Mouse (Mus musculus) B cell, adult 67 days (primary cell): ENCODE data around the gene Pom121. TPM values are rescaled to one million over a fixed set of nuclear protein-coding genes. Genes with fewer than 3 reads are reported as not detected.

ENCODE experiments used
- total RNA-seq, 2 experiments: library from RNA; stranded (reverse); gene quantifications; 4 replicates each; pipeline ENCODE4 v1.2.4; 2023

Gene Pom121
- total RNA-seq, result 10 to 100 TPM; 60.5 to 62.3 TPM

DNA sequence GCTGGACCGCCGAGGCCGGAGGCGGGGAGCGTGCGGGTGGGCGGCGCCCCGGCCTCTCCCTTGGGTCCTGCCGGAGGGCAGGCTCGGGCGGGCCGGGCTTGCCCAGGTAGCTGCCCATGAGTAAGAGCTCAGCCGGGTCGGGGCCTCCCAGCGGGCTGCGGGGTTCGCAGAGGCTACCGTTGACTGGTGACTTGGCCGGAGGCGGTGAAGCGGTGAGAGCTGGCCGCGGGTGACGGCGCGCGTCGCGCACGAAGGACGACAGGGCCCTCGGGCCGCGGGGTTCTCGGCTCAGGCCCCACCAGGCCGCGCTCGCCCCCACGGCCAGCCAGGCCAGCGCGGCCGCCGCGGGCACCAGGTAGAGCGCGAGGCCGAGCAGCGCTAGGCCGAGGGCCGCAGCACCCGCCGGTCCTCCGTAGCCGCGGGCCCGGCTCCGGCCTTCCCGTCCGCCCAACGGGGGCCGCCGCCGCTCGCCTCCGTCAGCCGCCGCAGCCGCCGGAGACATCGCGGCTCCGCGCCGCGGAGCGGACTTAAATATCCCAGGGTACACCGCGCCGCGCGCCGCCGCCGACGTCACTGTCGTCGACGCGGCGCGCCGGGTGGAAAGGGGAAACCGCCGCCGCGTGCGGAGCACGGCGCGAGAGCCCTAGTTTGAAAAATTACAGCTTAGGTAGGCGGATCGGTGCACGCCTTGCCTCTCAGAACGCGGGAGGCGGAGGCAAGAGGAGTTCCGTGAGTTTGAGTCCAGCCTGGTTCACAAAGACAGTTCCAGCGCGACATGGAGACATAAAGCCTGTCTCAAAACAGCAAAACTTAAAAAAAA is at the start of gene Pom121:
Gene Pom121, minus strand, starts transcription at position 543 of the 820 bp plus-strand sequence.

DNA sequence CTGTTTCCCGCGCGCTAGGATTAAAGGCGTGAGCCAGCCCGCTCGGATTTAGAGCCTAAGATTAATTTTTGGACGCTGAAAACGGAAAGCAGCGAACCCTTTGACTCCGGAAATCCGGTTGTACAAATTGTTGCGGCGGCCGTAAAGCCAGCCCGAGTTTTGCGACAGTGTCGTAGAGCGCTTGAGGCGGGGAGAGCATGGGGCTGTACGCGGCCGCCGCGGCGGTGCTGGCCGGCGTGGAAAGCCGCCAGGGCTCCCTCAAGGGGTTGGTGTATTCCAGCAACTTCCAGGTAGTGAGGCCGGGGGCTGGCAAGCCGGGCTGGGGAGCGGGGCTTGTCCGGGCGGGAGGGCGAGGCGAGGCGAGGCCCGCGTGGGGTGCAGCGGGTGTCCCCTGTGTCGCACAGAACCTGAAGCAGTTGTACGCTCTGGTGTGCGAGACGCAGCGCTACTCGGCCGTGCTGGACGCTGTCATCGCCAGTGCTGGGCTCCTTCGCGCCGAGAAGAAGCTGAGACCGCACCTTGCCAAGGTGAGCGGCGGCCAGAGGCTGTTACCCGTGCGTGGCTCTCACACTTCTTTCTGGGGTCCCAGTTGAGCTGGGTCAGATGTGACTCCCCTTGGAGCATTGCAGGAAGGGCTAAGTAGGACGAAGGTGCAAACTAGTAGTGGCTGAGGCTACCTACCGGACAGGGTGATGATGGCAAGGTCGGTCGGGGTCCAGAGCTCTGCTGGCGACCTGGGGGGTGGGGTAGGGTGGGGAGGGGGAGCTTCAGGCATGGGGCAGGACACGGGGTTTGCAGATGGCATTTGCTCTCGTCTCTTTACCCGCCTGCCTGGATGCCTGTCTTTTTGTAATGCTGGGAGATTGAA is 24.3 kb downstream of the Pom121 start, which contains the start of gene Nsun5:
Gene Nsun5, plus strand, starts transcription at position 167 of the 868 bp plus-strand sequence.

DNA sequence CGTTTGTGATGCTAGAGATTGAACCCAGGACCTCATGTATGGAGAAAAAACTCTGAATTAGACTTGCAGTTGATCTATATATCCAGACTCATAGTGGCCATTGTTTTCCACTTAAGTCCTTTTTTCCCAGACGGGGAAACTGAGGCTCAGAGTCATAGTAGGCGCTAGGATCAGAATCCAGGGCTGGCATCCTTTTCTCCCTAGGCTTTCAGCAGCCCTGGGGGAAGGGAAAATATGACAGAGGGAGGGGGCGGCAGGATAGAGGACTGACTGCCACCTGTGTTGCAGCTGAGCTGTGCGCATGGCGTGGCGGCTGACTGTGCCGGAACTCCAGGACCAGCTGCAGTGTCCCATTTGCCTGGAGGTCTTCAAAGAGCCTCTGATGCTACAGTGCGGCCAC is 41.4 kb downstream of the Pom121 start, which contains the start of gene Trim50:
Gene Trim50, plus strand, starts transcription at position 301 of the 400 bp plus-strand sequence.

DNA sequence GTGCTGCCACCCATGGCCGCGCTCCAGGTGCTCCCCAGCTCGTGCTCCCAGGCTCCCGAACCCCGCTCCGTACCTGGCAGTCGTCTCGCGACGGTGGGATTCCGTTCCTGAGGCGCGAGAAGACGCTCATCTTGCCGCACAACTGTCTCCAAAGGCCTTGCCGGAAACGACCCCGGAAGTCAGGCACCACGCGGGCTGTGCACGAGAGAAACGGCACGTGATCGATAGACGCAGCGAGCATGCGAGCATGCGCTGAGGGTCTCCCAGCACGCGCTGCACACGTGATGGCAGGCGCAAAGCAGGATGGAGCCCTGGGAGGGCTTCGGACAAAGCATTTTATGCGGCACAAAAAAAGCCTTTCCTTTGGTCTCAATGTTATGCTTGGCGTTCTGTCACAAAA is 44.5 kb downstream of the Pom121 start, which contains the start of gene Fkbp6:
Gene Fkbp6, minus strand, starts transcription at position 183 of the 400 bp plus-strand sequence.

Other genes with a start within 250 kb of the Pom121 start
- gene Tbl2, start 244.9 kb downstream of the Pom121 start, total RNA-seq, result 10 to 100 TPM; 14.6 to 21.7 TPM
- 10 to 100 TPM; 65.6 to 69.8 TPM for gene Bcl7b, start 226.3 kb downstream of the Pom121 start, total RNA-seq
- 100 to 1,000 TPM; 120 TPM for gene Baz1b, start 207.3 kb downstream of the Pom121 start, total RNA-seq
- gene Fzd9, start 143.3 kb downstream of the Pom121 start, total RNA-seq, result under 1 TPM in 1 of 2 experiments, not detected in 1; 0.46 TPM
- gene Fkbp6, start 44.5 kb downstream of the Pom121 start, total RNA-seq, result under 1 TPM in 1 of 2 experiments, not detected in 1; 0.44 TPM
- not detected for gene Trim50, start 41.3 kb downstream of the Pom121 start, total RNA-seq
- 10 to 100 TPM; 40.3 to 51.3 TPM for gene Nsun5, start 24.6 kb downstream of the Pom121 start, total RNA-seq
- gene Hip1, start 150.6 kb upstream of the Pom121 start, total RNA-seq, result 10 to 100 TPM; 54.1 to 54.8 TPM
- not detected for gene Ccl26, start 169.0 kb upstream of the Pom121 start, total RNA-seq
- 1 to 10 TPM in 1 of 2 experiments, not detected in 1; 1.1 TPM for gene Ccl24, start 178.5 kb upstream of the Pom121 start, total RNA-seq
- 10 to 100 TPM; 17.7 to 29.4 TPM for gene Rhbdd2, start 238.1 kb upstream of the Pom121 start, total RNA-seq